Mouse (Mus musculus) testis, postnatal 10 days (tissue): ENCODE results near the gene Catsperb.
"Not testable (repeated sequence)": the region's sequence is repeated elsewhere in the genome, so short reads cannot be mapped to it uniquely, and the experiment has no call there.

Experiments used
- DNase-seq: peaks from one replicate; pipeline ENCODE4 v3.0.0; 2021; ENCODE audit warnings: low spot score

Catsperb gene

GRCm38 (mm10) chr12:101404353-101404752 is at the start of gene Catsperb:
TSS of gene Catsperb (plus strand) at chr12:101404653.
- DNase-seq, result not testable (repeated sequence)

GRCm38 (mm10) chr12:101361468-101361867 is 43.0 kb upstream of the Catsperb start:
- not testable (repeated sequence) for DNase-seq

- DNase-seq, result not testable (repeated sequence)
These were observed 23.0 kb upstream of the Catsperb start for GRCm38 (mm10) chr12:101381460-101381859.

GRCm38 (mm10) chr12:101426131-101426530 is 21.7 kb downstream of the Catsperb start:
- DNase-seq, result no peak

- no peak for DNase-seq
These were observed 57.6 kb downstream of the Catsperb start for GRCm38 (mm10) chr12:101462051-101462450.

- no peak for DNase-seq
These were observed 79.1 kb downstream of the Catsperb start for GRCm38 (mm10) chr12:101483571-101483970.

- DNase-seq, result not testable (repeated sequence)
These were observed 106.9 kb downstream of the Catsperb start for GRCm38 (mm10) chr12:101511326-101511725.

GRCm38 (mm10) chr12:101606622-101607021 is 202.2 kb downstream of the Catsperb start:
- DNase-seq, result not testable (repeated sequence)

GRCm38 (mm10) chr12:101633137-101633536 is 228.7 kb downstream of the Catsperb start:
- DNase-seq, result no peak

GRCm38 (mm10) chr12:101667502-101667901 is 263.0 kb downstream of the Catsperb start:
- DNase-seq, result no peak
